Mouse (Mus musculus) gastrocnemius, postnatal 4 days (tissue): ENCODE measurements around the gene Gm4559. TPM values are rescaled to one million over a fixed set of nuclear protein-coding genes. Genes with fewer than 3 reads are reported as not detected.
A peak's percentile ranks its signal among the peaks of the same experiment; 100 is the strongest.
"Not testable (repeated sequence)": the region's sequence is repeated elsewhere in the genome, so short reads cannot be mapped to it uniquely, and the experiment has no call there.

Experiments
- DNase-seq, 2 experiments: peaks; one replicate each; pipeline ENCODE4 v3.0.0; 2021 to 2022; ENCODE audit warnings: low spot score in 2 of 2, mixed read lengths in 2 of 2
- total RNA-seq, 2 experiments: library from RNA; stranded (reverse); gene quantifications; 2 replicates each; pipeline ENCODE4 v1.2.3; 2021

Gene Gm4559
- total RNA-seq, 2 experiments from 2014 or later: not detected

GRCm38 (mm10) chr7:142279291-142279690 is 5.1 kb upstream of the Gm4559 start:
- not testable (repeated sequence) for DNase-seq

GRCm38 (mm10) chr7:142278183-142278582 is 4.0 kb upstream of the Gm4559 start:
- DNase-seq: peak; percentile 52 to 64

- DNase-seq: not testable (repeated sequence)
Observed at GRCm38 (mm10) chr7:142258254-142258653, 15.9 kb downstream of the Gm4559 start, which contains the start of gene Gm2431. TSS of gene Gm2431 (minus strand) at chr7:142258354.

- DNase-seq: peak in 1 of 2 experiments; percentile 18
Observed at GRCm38 (mm10) chr7:142255517-142255916, 18.6 kb downstream of the Gm4559 start.

GRCm38 (mm10) chr7:142249824-142250223 is 24.3 kb downstream of the Gm4559 start:
- peak in 1 of 2 experiments; percentile 21 for DNase-seq

GRCm38 (mm10) chr7:142240978-142241377 is 33.2 kb downstream of the Gm4559 start, which contains the start of gene Gm40460:
TSS of gene Gm40460 (minus strand) at chr7:142241078.
- DNase-seq: no peak

- DNase-seq: no peak
Observed at GRCm38 (mm10) chr7:142231540-142231939, 42.6 kb downstream of the Gm4559 start.

- not testable (repeated sequence) for DNase-seq
Observed at GRCm38 (mm10) chr7:142229871-142230270, 44.3 kb downstream of the Gm4559 start, which contains the start of gene Krtap5-5. TSS of gene Krtap5-5 (minus strand) at chr7:142229971.

GRCm38 (mm10) chr7:142224518-142224917 is 49.6 kb downstream of the Gm4559 start:
- DNase-seq: no peak

Other genes with a start within 250 kb of the Gm4559 start
- gene Mob2, start 213.3 kb downstream of the Gm4559 start, total RNA-seq: 10 to 100 TPM; 45.0 to 47.9 TPM
- 10 to 100 TPM; 14.3 to 20.4 TPM for gene Dusp8, start 178.5 kb downstream of the Gm4559 start, total RNA-seq
- not detected for gene Gm45618, start 153.6 kb downstream of the Gm4559 start, total RNA-seq
- gene Gm39115, start 138.3 kb downstream of the Gm4559 start, total RNA-seq: not detected
- not detected for gene Gm45337, start 129.8 kb downstream of the Gm4559 start, total RNA-seq
- not detected for gene Gm29735, start 117.2 kb downstream of the Gm4559 start, total RNA-seq
- not detected for gene Gm4553, start 108.6 kb downstream of the Gm4559 start, total RNA-seq
- not detected for gene Krtap5-2, start 98.4 kb downstream of the Gm4559 start, total RNA-seq
- gene Gm10153, start 84.0 kb downstream of the Gm4559 start, total RNA-seq: not detected
- not detected for gene Krtap5-3, start 73.0 kb downstream of the Gm4559 start, total RNA-seq
- gene Gm7579, start 62.5 kb downstream of the Gm4559 start, total RNA-seq: not detected
- not detected for gene Krtap5-5, start 44.4 kb downstream of the Gm4559 start, total RNA-seq
- not detected for gene Gm40460, start 33.3 kb downstream of the Gm4559 start, total RNA-seq
- gene Gm2431, start 16.0 kb downstream of the Gm4559 start, total RNA-seq: not detected
- gene Krtap5-1, start 22.8 kb upstream of the Gm4559 start, total RNA-seq: not detected
- gene Krtap5-4, start 29.2 kb upstream of the Gm4559 start, total RNA-seq: not detected
- gene Ifitm10, start 99.4 kb upstream of the Gm4559 start, total RNA-seq: 1 to 10 TPM in 1 of 2 experiments, not detected in 1; 1.1 TPM
- gene Gm49369, start 108.3 kb upstream of the Gm4559 start, total RNA-seq: 1 to 10 TPM in 1 of 2 experiments, not detected in 1; 1.3 TPM
- 100 to 1,000 TPM; 265 to 273 TPM for gene Ctsd, start 113.7 kb upstream of the Gm4559 start, total RNA-seq
- not detected for gene Syt8, start 160.5 kb upstream of the Gm4559 start, total RNA-seq
- 1,000 to 10,000 TPM; 7,757 to 8,026 TPM for gene Tnni2, start 167.4 kb upstream of the Gm4559 start, total RNA-seq
- 10 to 100 TPM; 26.3 to 28.7 TPM for gene Lsp1, start 186.4 kb upstream of the Gm4559 start, total RNA-seq
- over 10,000 TPM in 1 of 2 experiments, 1,000 to 10,000 TPM in 1; 9,881 to 10,830 TPM for gene Tnnt3, start 224.5 kb upstream of the Gm4559 start, total RNA-seq